Mouse (Mus musculus) cerebellum, adult 2 months (tissue): Measurements from ENCODE around the gene Olfr888.

Source experiments
- CTCF ChIP-seq: fragments of 200-500 bp; IDR thresholded peaks from 2 replicates; pipeline ENCODE4 v1.5.1; 2011; ENCODE audit warnings: low read depth, mild to moderate bottlenecking, control low read depth, low read length, moderate library complexity, borderline replicate concordance; ENCODE audit not compliant: insufficient read depth
- POLR2A ChIP-seq: fragments of 200-500 bp; IDR thresholded peaks from 2 replicates; pipeline ENCODE4 v1.6.1; 2011; ENCODE audit warnings: low read length, control low read depth, borderline replicate concordance; ENCODE audit not compliant: insufficient read depth

DNA sequence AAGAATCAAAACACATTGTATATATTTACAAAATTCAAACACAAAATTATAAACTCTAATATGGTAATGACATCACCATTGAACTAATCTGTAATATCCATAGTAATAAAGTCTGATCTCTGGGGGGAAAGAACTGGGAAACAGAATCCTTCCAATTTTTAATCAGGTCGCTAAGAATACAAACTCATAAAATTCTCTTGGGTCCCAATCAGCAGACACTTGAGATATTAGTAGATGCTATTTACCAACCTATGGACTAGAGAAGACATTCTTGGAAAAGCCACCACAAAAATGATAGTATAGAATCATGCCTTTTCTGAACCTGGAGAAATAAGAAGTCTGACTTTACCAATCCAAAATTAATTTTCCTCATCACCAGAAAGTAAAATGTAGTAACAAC lies at the start of gene Olfr888:
- TF ChIP-seq POLR2A (no peak), CTCF (no peak)
